Mouse (Mus musculus): Measurements from ENCODE around the gene Slc22a30. TPM values are rescaled to one million over a fixed set of nuclear protein-coding genes. Genes with fewer than 3 reads are reported as not detected.
"Not testable (repeated sequence)": the region's sequence is repeated elsewhere in the genome, so short reads cannot be mapped to it uniquely, and the experiment has no call there.

Slc22a30 gene
- not detected in 2 replicates for polyA plus RNA-seq (2015; fragmentation: Nextera tagmentation; extraction: Ambion mirVana)

DNA sequence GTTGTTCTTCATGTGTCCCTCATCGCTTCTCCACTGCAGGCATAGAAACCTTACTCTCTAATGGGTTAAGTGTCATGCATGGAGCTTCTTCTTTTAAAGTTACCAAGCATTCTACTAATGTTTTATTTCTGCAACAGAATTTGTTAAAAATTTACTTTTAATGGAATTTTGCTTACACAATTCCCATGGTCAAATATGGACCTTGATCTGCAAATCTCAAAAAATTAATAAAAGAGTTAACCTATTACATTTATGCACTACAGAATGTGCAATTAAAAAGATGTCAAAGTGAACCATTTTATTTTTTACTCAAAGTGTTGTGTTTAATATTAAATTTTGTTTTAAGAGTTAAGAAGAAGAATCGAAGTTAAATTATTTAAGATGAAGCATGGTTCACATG lies at the start of gene Slc22a30:
Gene Slc22a30 (minus strand): TSS at position 101 of the 400 bp plus-strand sequence.
- not testable (repeated sequence) for ATAC-seq (ENCODE audit: insufficient read depth, low FRiP score); H3K27me3 ChIP-seq (ENCODE audit: control insufficient read depth, insufficient read depth, low read length); H3K9me3 ChIP-seq (replicated peaks; ENCODE audit: control insufficient read depth, low read length); H3K4me2 ChIP-seq (ENCODE audit: low read depth, low read length); H3K4me3 ChIP-seq (replicated peaks; ENCODE audit: low read length); H3K36me3 ChIP-seq (ENCODE audit: control insufficient read depth, insufficient read depth, low read length); H3K27ac ChIP-seq (ENCODE audit: low read length); H3K9ac ChIP-seq (ENCODE audit: low read length); H3K4me1 ChIP-seq (ENCODE audit: control insufficient read depth, insufficient read depth, low read length)
- 85% methylated on average over 1 of the region's 2 CpGs for WGBS

DNA sequence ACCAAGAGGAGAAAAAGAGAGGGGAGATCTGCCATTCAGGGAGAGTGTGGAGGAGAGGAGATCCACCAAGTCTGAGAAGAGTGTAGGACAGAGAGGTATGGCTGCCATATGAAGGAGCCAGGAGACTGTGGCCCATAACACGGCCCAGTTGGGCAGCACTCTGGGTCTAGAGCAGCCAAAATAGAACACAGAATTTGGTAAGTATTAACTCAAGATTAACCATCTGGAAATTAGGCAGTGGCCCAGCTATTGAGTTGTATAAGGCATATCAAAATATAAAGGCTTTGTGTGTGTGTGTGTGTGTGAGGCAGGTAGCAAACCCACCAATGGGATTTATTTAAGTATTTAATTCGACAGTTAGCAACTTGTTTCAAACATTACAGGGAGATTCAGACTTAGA lies 43.4 kb upstream of the Slc22a30 start:
- Histone ChIP-seq H3K4me2 (ENCODE audit: low read depth, low read length) (no peak overlapping the region), H3K27me3 (ENCODE audit: control insufficient read depth, insufficient read depth, low read length) (no peaks in the 10 kb centered on the region), H3K36me3 (ENCODE audit: control insufficient read depth, insufficient read depth, low read length) (no peaks in the 10 kb centered on the region), H3K4me3 (replicated peaks; ENCODE audit: low read length) (no peak overlapping the region), H3K4me1 (ENCODE audit: control insufficient read depth, insufficient read depth, low read length) (no peaks in the 10 kb centered on the region), H3K9ac (ENCODE audit: low read length) (no peak overlapping the region), H3K9me3 (replicated peaks; ENCODE audit: control insufficient read depth, low read length) (no peaks in the 10 kb centered on the region), H3K27ac (ENCODE audit: low read length) (no peak overlapping the region)
- 56% methylated on average over 2 of the region's 2 CpGs for WGBS
- ATAC-seq (ENCODE audit: insufficient read depth, low FRiP score) = no peak

DNA sequence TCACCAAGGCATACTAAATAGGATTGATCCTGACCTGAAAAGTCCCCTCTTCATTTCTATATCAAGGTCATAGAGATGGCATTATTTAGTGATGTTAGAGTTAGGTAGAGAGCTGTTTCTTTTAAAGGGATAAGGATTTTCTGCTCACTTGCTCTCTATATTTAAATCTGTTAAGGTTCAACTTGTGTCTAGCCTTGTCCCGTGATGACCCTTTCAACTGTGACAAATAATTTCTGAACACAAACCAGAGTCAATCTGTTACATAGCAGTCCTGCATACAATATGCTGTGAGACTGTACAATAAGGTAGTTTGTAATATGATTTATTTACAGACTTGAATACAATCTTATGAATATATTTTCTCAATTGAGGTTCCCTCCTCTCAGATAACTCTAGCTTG lies 42.6 kb upstream of the Slc22a30 start:
- Histone ChIP-seq H3K27ac (ENCODE audit: low read length) (no peak overlapping the region), H3K4me2 (ENCODE audit: low read depth, low read length) (no peak overlapping the region), H3K9ac (ENCODE audit: low read length) (no peak overlapping the region), H3K9me3 (replicated peaks; ENCODE audit: control insufficient read depth, low read length) (no peaks in the 10 kb centered on the region), H3K36me3 (ENCODE audit: control insufficient read depth, insufficient read depth, low read length) (no peaks in the 10 kb centered on the region), H3K4me3 (replicated peaks; ENCODE audit: low read length) (no peak overlapping the region), H3K27me3 (ENCODE audit: control insufficient read depth, insufficient read depth, low read length) (no peaks in the 10 kb centered on the region), H3K4me1 (ENCODE audit: control insufficient read depth, insufficient read depth, low read length) (no peaks in the 10 kb centered on the region)
- ATAC-seq (ENCODE audit: insufficient read depth, low FRiP score) = no peak
- 77% methylated on average over 1 of the region's 1 CpGs for WGBS

DNA sequence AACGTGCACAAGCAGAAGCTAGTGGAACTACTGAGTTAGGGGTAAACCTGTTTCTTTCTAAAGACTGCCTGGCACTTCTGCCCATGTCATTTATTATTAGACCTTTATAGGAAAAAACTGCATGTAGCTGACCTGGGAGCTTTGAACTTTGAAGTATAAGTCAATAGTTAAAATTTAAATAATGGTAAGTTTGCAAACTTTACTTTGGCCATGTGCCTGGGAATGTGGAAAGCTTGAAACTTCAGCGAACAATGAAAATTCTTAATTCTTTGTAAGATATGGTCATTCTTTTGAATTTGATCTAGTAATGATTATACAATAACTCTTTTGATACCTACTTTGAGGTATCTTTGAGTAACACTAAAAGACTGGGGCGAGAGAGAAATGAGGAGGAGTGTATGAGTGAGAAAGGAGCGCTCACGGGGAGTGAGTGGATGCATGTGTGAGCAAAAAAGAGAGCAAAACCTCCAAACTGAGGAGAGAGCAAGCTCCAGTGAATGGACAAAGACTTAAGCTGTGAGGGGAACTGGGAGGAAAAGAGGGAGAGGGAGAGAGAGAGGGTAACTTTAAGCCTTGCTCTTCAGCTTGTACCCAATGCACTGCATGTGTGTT lies 26.2 kb upstream of the Slc22a30 start:
- no peak for ATAC-seq (ENCODE audit: insufficient read depth, low FRiP score)
- no peaks in the 10 kb centered on the region for H3K9me3 ChIP-seq (replicated peaks; ENCODE audit: control insufficient read depth, low read length)
- H3K4me1 ChIP-seq (ENCODE audit: control insufficient read depth, insufficient read depth, low read length) = no peaks in the 10 kb centered on the region
- H3K27ac ChIP-seq (ENCODE audit: low read length) = no peak overlapping the region; the same call in 1 of the 2 replicates
- H3K4me3 ChIP-seq (replicated peaks; ENCODE audit: low read length) = no peak overlapping the region
- no peaks in the 10 kb centered on the region for H3K27me3 ChIP-seq (ENCODE audit: control insufficient read depth, insufficient read depth, low read length)
- WGBS = 73% methylated on average over 5 of the region's 5 CpGs
- H3K9ac ChIP-seq (ENCODE audit: low read length) = no peak overlapping the region
- no peaks in the 10 kb centered on the region for H3K36me3 ChIP-seq (ENCODE audit: control insufficient read depth, insufficient read depth, low read length)
- no peak overlapping the region for H3K4me2 ChIP-seq (ENCODE audit: low read depth, low read length)

DNA sequence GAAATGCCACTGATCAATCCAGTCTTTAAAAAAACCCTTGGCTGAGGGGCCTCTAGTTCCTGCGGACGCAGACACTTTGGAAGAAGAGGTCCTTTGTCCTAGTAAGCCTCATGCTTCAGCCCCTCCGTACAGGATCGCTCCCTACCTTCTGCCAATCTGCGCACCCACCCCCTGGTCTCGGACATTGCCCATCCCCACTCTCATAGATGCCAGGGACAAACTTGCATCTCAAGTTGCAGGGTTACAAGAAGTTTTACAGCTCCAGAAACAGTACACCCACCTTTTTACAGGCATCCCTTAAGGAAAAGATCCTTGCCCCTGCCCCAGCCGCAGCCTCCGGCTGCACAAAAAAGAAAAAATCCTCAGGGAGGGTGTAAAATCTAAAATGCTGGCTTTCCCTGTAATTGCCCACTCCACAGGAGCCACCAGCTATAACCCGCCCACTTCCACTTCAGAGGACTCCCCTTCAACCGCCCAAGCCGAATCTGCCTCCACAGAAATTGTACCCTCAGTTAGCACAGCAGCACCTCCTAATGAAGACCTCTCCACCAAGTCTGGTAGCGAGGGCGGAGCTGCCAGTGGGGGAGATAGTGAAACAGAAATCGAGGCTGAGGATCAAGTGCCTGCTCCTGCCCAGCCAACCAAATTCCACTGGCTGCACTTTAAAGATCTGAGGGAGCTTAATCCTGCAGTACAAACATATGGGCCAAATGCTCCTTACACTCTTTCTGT lies 2.5 kb upstream of the Slc22a30 start:
- H3K9me3 ChIP-seq (replicated peaks; ENCODE audit: control insufficient read depth, low read length); H3K27ac ChIP-seq (ENCODE audit: low read length); H3K27me3 ChIP-seq (ENCODE audit: control insufficient read depth, insufficient read depth, low read length); H3K4me1 ChIP-seq (ENCODE audit: control insufficient read depth, insufficient read depth, low read length); H3K4me2 ChIP-seq (ENCODE audit: low read depth, low read length); H3K36me3 ChIP-seq (ENCODE audit: control insufficient read depth, insufficient read depth, low read length); H3K4me3 ChIP-seq (replicated peaks; ENCODE audit: low read length); ATAC-seq (ENCODE audit: insufficient read depth, low FRiP score); H3K9ac ChIP-seq (ENCODE audit: low read length): not testable (repeated sequence)
- WGBS = 62% methylated on average over 14 of the region's 14 CpGs

Other genes with a start within 250 kb of the Slc22a30 start
- 0.45 and 0.46 TPM in 2 replicates for gene Slc22a29, start 186.2 kb downstream of the Slc22a30 start, polyA plus RNA-seq (2015; fragmentation: Nextera tagmentation; extraction: Ambion mirVana)
- gene Slc22a8, start 186.1 kb upstream of the Slc22a30 start, polyA plus RNA-seq (2015; fragmentation: Nextera tagmentation; extraction: Ambion mirVana) = 0.09 and 0.17 TPM in 2 replicates
- 0.05 TPM in 1 of 2 replicates, not detected in the other for gene Slc22a6, start 212.9 kb upstream of the Slc22a30 start, polyA plus RNA-seq (2015; fragmentation: Nextera tagmentation; extraction: Ambion mirVana)

All from stomach, embryonic 16.5 days (tissue).